Mouse (Mus musculus) kidney, adult 2 months (tissue): ENCODE measurements around the gene Mrpl18.

Experiments
- CTCF ChIP-seq: fragments of 200-500 bp; conservative IDR thresholded peaks from 2 replicates; pipeline ENCODE4 v1.5.1; 2011; ENCODE audit warnings: low read depth, mild to moderate bottlenecking, control low read depth, low read length, moderate library complexity, mixed read lengths; ENCODE audit not compliant: insufficient read depth, insufficient read length
- POLR2A ChIP-seq: fragments of 200-500 bp; IDR thresholded peaks from one replicate; pipeline ENCODE4 v1.6.1; 2011; ENCODE audit warnings: low read depth, low read length, control low read depth

GRCm38 (mm10) chr17:12906436-12906835, 9.7 kb downstream of the Mrpl18 start:
- TF ChIP-seq CTCF (no peak), POLR2A (no peak)
